Mouse (Mus musculus) hindbrain, embryonic 13.5 days (tissue): ENCODE measurements around the gene Gmds. TPM values are rescaled to one million over a fixed set of nuclear protein-coding genes. Genes with fewer than 3 reads are reported as not detected.

Experiments
- ATAC-seq: fragments of 200-750 bp; cut with Nextera tagmentation; 2 replicates; pipeline ENCODE4 v1.8.0; 2017; ENCODE audit warnings: moderate TSS enrichment; ENCODE audit not compliant: low FRiP score
- H3K27ac ChIP-seq: fragments of 300-500 bp; sonication (generic); 2 replicates; pipeline ENCODE4 v1.5.1; 2015; ENCODE audit warnings: inconsistent platforms, mild to moderate bottlenecking, moderate library complexity
- H3K27me3 ChIP-seq: fragments of 300-500 bp; sonication (generic); 2 replicates; pipeline ENCODE4 v1.6.1; 2015; ENCODE audit warnings: mild to moderate bottlenecking, inconsistent platforms
- H3K36me3 ChIP-seq: fragments of 300-500 bp; sonication (generic); 2 replicates; pipeline ENCODE4 v1.6.1; 2015; ENCODE audit warnings: mild to moderate bottlenecking, inconsistent platforms
- H3K4me1 ChIP-seq: fragments of 300-500 bp; sonication (generic); replicated peaks from 2 replicates; pipeline ENCODE4 v1.6.1; 2015; ENCODE audit warnings: inconsistent platforms
- H3K4me2 ChIP-seq: fragments of 300-500 bp; sonication (generic); 2 replicates; pipeline ENCODE4 v1.6.1; 2015; ENCODE audit warnings: inconsistent platforms, mild to moderate bottlenecking, moderate library complexity
- H3K4me3 ChIP-seq: fragments of 300-500 bp; sonication (generic); 2 replicates; pipeline ENCODE4 v1.5.1; 2015; ENCODE audit warnings: mild to moderate bottlenecking, inconsistent platforms
- H3K9ac ChIP-seq: fragments of 300-500 bp; sonication (generic); 2 replicates; pipeline ENCODE4 v1.6.1; 2015; ENCODE audit warnings: mild to moderate bottlenecking, inconsistent platforms
- H3K9me3 ChIP-seq: fragments of 300-500 bp; sonication (generic); 2 replicates; pipeline ENCODE4 v1.6.1; 2016; ENCODE audit warnings: inconsistent platforms
- WGBS: fragments of 180-500 bp; shearing (Covaris S2); methylation state at CpG from one replicate; pipeline ENCODE4 v1.1.7; 2015; 5-methylcytosine and 5-hydroxymethylcytosine counted together
- polyA plus RNA-seq: library from polyadenylated mRNA; unstranded; fragments of >200 nt; fragmentation: Nextera tagmentation; extraction: Ambion mirVana; gene quantifications from 2 replicates; pipeline ENCODE4 v1.2.1, GENCODE M21; 2015

Gmds gene
- polyA plus RNA-seq, 1 experiment from 2014 or later: 34.3 TPM

DNA sequence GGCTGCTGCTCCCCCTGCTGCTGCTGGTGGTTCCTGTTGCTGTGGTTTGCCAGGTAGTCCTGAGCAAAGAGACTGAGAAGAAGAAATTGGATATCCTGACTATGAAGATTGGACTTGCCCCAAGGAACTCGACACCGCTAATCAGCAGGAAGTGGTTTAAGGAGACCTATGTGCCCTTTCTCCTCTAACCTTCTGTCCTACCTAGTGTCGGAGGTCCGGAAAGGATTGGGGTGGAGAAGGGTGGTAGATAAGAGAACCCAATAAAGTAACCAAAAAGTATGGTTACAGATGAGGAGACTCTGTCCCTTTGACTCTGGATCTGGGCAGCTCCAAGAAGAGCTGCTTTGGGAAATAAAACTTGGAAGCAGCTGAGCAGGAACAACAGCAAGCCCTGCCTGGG, 86.3 kb downstream of the Gmds start:
- ATAC-seq: no peak
- Histone ChIP-seq H3K27me3 (no peaks in the 10 kb centered on the region), H3K4me2 (no peak overlapping the region), H3K9me3 (no peaks in the 10 kb centered on the region), H3K9ac (no peak overlapping the region), H3K27ac (no peak overlapping the region), H3K4me1 (no peaks in the 10 kb centered on the region), H3K36me3 (no peaks in the 10 kb centered on the region), H3K4me3 (no peak overlapping the region)
- 86% methylated on average over 4 of the region's 4 CpGs for WGBS

DNA sequence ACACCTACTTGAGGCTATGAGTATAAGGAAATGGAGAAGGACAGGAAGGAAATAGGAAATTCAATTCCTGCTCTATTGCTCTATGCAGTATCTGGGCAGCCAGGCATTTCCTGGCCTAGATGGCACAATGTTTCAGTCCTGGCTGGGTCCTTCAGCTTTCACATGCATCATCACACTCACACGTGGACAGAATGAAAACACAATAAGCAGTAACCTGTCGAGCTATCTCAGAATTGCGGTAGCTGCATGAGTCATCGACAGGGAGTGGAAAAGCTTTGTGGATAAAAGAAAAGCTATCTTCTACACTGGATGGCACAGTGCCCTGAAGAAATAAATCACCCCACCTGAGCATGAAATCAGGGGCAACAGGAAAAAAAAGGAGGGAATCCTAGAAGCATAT, 96.3 kb downstream of the Gmds start:
- Histone ChIP-seq H3K27ac (no peak overlapping the region), H3K36me3 (no peaks in the 10 kb centered on the region), H3K9me3 (no peaks in the 10 kb centered on the region), H3K9ac (no peak overlapping the region), H3K4me3 (no peak overlapping the region), H3K4me2 (no peak overlapping the region), H3K4me1 (no peaks in the 10 kb centered on the region), H3K27me3 (no peaks in the 10 kb centered on the region)
- 67% methylated on average over 4 of the region's 4 CpGs for WGBS
- ATAC-seq: no peak

DNA sequence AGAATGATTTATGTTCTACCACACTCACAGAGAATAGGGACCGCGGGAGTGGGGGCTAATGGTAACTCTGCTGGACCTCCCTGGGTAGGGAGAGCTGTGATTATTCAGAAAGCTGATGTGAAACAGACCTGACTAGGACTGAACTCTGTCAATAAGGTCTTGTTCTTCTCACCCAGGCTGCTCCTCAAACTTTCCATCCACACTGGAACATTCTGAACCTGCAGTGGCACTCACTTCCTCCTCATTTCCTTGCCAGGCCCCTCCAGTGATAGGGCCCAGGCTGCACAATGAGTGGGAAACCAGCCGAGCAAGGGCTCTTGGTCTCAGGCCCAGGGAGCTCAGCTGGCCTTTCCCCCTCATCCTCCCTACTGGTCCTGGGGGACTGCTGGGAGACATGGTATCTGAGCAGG, 102.3 kb downstream of the Gmds start:
- no peak for ATAC-seq
- WGBS: 61% methylated on average over 3 of the region's 3 CpGs

DNA sequence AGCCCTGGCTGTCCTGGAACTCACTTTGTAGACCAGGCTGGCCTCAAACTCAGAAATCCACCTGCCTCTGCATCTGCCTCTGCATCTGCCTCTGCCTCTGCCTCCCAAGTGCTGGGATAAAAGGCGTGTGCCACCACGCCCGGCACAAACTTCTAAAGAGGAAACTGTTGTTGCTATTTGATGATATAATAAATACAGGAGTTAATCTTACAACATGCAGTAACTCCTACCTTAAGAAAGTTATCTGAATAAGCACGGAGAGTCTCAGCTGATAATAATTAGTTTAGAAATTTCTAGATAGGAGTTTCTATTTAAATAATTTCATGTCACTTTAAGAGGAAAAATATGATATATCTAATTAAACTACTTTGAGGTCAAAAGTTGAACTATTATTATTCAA, 103.5 kb downstream of the Gmds start:
- WGBS: 95% methylated on average over 4 of the region's 4 CpGs
- no peak overlapping the region for H3K4me3 ChIP-seq
- no peaks in the 10 kb centered on the region for H3K27me3 ChIP-seq
- no peak overlapping the region for H3K9ac ChIP-seq
- H3K4me2 ChIP-seq: no peak overlapping the region
- no peak overlapping the region for H3K27ac ChIP-seq
- no peaks in the 10 kb centered on the region for H3K4me1 ChIP-seq
- no peaks in the 10 kb centered on the region for H3K36me3 ChIP-seq
- H3K9me3 ChIP-seq: no peaks in the 10 kb centered on the region
- ATAC-seq: no peak

More for the DNA sequence above, 102.3 kb downstream of the Gmds start:
- H3K27me3 ChIP-seq: no peaks in the 10 kb centered on the region
- H3K9me3 ChIP-seq: no peaks in the 10 kb centered on the region
- H3K4me1 ChIP-seq: no peaks in the 10 kb centered on the region
- H3K4me3 ChIP-seq: no peak overlapping the region
- no peaks in the 10 kb centered on the region for H3K36me3 ChIP-seq
- H3K4me2 ChIP-seq: no peak overlapping the region
- H3K27ac ChIP-seq: no peak overlapping the region
- H3K9ac ChIP-seq: no peak overlapping the region

DNA sequence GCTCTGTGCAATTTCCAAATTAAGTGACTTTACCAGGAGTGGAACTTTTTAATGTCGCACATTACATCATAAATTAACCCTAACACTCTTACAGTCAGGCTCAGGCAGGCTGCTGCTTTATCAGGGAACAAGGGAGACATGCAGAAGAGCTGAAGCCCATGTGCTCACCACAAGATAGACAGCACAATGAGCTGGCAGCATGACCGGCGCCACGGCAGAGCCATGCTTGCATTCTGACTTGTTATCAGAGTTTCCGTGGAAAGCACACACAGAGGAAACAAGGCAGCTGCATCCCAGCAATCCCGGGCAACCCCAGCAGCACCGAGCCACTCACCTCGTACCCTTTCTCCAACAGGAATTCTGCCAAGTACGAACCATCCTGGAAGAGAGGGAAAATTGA, 104.5 kb downstream of the Gmds start:
- ATAC-seq: no peak
- H3K4me3 ChIP-seq: no peak overlapping the region
- H3K9ac ChIP-seq: no peak overlapping the region
- H3K27me3 ChIP-seq: no peaks in the 10 kb centered on the region
- no peak overlapping the region for H3K4me2 ChIP-seq
- WGBS: 80% methylated on average over 9 of the region's 9 CpGs
- no peaks in the 10 kb centered on the region for H3K36me3 ChIP-seq
- no peaks in the 10 kb centered on the region for H3K4me1 ChIP-seq
- no peaks in the 10 kb centered on the region for H3K9me3 ChIP-seq
- H3K27ac ChIP-seq: no peak overlapping the region

DNA sequence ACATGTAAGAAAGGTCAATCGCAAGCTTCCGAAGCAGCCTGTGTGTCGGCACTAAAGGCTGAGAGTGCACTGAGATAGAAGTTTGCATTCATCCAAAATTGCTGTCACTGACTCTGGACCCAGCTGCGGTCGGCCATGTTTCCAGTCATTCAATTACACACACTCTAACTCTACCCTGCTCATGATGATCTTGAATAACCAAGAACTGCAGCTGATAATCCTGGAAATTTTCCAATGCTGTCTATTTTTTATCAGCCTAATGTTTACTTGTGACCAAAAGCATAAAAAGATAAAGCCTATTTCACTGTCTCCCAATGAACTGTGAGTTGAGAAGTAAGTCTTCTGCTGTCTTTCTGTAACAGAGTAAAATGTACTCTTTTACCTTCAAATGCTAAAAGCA, 106.1 kb downstream of the Gmds start:
- Histone ChIP-seq H3K4me3 (no peak overlapping the region), H3K27me3 (no peaks in the 10 kb centered on the region), H3K9ac (no peak overlapping the region), H3K4me2 (no peak overlapping the region), H3K27ac (no peak overlapping the region), H3K4me1 (no peaks in the 10 kb centered on the region), H3K36me3 (no peaks in the 10 kb centered on the region), H3K9me3 (no peaks in the 10 kb centered on the region)
- ATAC-seq: no peak
- whole genome bisulfite sequencing: 82% methylated on average over 5 of the region's 5 CpGs

DNA sequence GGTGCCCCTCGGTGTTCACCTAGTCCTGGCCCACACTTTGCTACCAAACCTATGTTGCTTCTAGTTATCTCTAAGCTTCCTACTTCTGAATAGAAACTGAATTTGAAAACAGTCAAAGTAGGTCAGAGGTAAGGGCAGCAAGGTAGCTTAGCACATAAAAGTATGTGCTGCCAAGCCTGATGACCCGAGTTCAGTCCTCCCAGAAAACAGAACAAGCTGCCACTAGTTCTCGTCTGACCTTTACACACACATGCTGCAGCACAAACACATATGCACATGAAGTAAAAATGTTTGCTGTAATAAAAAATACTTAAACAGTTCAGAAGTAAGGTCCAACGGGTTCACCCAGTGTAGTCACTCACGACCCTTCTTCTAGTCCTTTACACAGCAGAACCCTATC, 106.6 kb downstream of the Gmds start:
- Histone ChIP-seq H3K4me1 (no peaks in the 10 kb centered on the region), H3K9ac (no peak overlapping the region), H3K27me3 (no peaks in the 10 kb centered on the region), H3K4me3 (no peak overlapping the region), H3K4me2 (no peak overlapping the region), H3K9me3 (no peaks in the 10 kb centered on the region), H3K27ac (no peak overlapping the region), H3K36me3 (no peaks in the 10 kb centered on the region)
- no peak for ATAC-seq
- 92% methylated on average over 5 of the region's 5 CpGs for WGBS

DNA sequence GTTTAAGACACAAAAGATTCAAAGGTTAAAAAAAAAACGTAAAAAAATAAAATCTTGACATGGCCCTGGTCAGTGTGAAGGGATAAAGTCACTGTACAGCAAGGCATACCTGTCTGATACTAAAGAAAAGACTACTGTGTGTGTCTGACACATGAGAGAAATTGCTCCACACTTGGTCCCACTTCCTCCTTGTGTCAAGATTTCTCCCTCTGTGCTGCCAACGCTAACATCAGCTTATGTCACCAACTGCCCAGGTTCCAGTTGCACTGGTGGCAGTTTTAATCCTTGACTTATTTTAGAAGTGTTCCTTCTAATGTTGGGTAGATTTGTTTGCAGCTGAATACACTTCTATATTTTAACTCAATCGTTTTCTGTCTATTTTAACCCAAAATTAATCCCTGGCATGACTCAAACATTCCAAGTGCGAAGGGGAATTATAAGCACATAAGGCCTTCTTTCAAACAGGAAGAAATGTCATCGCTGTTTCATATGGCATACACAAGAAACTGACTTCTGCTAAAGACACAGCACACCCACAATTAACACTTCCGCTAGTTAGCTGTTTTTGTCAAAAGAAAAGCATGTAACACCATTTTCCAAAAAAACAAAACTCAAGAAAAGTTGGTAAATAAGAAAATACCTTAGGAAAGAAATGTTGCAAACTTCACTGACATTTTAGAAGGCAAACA, 110.5 kb downstream of the Gmds start:
- Histone ChIP-seq H3K4me2 (no peak overlapping the region), H3K27me3 (no peaks in the 10 kb centered on the region), H3K4me3 (no peak overlapping the region), H3K4me1 (no peaks in the 10 kb centered on the region), H3K9me3 (no peaks in the 10 kb centered on the region), H3K9ac (no peak overlapping the region), H3K36me3 (no peaks in the 10 kb centered on the region), H3K27ac (no peak overlapping the region)
- ATAC-seq: no peak
- WGBS: 85% methylated on average over 6 of the region's 6 CpGs

DNA sequence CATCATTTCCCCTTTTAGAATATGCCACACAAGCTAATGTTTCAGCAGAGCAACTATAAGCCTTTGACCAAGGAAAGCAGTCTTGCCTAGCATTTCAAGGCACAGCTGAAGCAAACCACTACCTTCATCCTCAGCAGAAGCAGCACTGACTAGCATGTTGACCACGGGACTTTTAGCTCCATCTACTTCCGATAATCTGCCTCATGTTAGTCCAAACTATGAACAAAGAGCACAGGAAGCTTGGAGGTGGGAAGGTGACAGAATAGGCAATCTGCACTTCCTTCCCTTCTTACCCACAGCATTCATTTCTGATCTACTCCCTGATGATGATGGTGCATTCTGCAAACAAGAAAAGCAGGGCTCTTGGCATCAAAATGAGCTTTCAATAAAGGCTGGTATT, 120.9 kb downstream of the Gmds start:
- ATAC-seq: no peak
- H3K36me3 ChIP-seq: no peaks in the 10 kb centered on the region
- no peaks in the 10 kb centered on the region for H3K27me3 ChIP-seq
- H3K4me3 ChIP-seq: no peak overlapping the region
- H3K9me3 ChIP-seq: no peaks in the 10 kb centered on the region
- no peak overlapping the region for H3K9ac ChIP-seq
- WGBS: 83% methylated on average over 2 of the region's 2 CpGs
- H3K4me1 ChIP-seq: no peaks in the 10 kb centered on the region
- no peak overlapping the region for H3K4me2 ChIP-seq
- H3K27ac ChIP-seq: no peak overlapping the region

DNA sequence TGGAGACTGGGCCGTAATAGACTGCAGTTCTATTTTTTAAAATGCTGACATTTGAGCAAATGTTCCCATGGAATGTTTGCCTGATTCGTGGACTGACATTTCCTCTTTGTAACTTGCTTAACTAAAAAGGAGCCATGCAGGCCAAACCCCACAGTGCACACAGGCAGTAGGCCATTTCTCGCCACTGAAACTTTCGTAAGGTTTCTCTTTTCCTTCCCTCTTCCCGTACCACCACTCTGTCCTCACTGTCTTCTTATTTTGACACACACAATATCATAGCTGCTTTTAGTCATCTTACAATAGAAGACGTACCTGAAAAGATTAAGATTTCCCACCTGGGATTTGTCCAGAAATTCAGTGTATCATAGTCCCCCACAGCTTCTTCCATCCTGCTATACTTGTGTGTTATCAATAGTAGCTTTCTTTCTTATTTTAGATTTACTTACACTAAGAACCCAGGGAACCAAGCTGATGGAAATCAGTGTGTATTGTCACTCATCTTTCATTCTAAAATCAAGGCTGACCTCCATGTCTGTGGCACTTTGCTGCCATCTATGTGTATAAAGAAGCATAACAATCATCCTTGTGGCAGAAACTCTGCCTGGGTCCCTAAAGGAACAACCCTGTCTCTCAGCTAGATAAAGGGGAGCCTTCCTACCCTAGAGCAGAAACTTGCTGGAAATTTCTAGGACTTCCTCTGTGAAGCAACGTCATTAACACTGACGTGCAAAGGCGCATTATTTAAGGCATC, 124.7 kb downstream of the Gmds start:
- no peak overlapping the region for H3K4me3 ChIP-seq
- 60% methylated on average over 9 of the region's 9 CpGs for WGBS
- no peak overlapping the region for H3K9ac ChIP-seq
- no peak overlapping the region for H3K4me2 ChIP-seq
- H3K27me3 ChIP-seq: no peaks in the 10 kb centered on the region
- no peak overlapping the region for H3K27ac ChIP-seq
- ATAC-seq: peak; percentile 49; the same call in 1 of the 2 replicates
- no peaks in the 10 kb centered on the region for H3K36me3 ChIP-seq
- no peaks in the 10 kb centered on the region for H3K9me3 ChIP-seq
- H3K4me1 ChIP-seq: no peaks in the 10 kb centered on the region

DNA sequence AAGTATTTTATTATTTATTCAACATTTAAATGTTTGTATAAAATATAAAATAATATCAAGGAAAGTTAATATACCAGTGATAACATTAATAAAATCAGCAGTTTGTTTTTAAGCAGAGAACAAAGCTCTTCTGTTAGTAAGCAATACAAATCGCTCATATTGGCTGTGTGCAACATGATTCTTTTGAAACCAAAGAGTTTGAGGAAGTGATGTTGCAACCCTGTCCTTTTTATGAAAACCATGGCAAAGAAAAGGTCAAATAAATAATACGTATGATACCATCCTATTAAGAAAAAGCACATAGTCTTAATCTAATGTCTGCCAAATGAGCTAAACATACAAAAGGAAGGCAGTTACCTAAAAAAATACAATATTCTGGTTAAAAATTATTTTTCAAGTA, 126.4 kb downstream of the Gmds start:
- Histone ChIP-seq H3K9ac (no peak overlapping the region), H3K27ac (no peak overlapping the region), H3K4me1 (no peaks in the 10 kb centered on the region), H3K4me2 (no peak overlapping the region), H3K9me3 (no peaks in the 10 kb centered on the region), H3K27me3 (no peaks in the 10 kb centered on the region), H3K4me3 (no peak overlapping the region), H3K36me3 (no peaks in the 10 kb centered on the region)
- ATAC-seq: no peak
- 83% methylated on average over 2 of the region's 2 CpGs for WGBS

DNA sequence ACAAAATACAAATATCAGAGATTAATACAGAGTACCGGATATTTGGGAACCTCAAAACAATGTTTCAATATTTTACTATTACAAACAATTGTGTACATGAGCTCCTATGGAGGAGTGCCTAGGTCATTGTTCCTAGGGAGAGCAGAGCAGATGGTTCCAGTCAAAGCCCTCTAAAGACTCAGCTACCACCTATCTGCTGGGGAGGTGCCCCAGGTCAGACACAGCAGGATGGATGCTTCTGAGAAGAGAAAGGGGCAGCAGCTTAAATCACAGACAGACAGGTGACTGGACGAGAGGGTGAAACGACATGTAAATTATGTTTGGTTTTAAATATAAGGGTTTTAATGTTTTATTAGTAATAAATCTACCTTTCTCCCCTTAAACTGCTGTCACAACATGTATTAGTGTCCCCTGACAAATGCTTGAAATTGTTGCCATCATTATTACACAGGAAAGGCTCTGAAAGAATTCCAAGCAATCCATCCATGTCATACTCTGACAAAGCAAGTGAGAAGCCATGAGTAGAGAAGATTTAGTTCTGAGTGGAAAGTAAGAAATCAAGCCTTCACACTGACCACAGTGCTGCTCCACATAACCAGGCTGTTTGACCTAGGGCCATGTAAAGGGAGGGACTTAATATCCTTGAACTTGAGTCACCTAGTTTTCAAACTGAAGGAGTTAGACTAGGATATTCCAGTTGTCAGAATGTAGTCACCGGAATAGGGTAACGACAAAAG, 131.2 kb downstream of the Gmds start:
- H3K9me3 ChIP-seq: no peaks in the 10 kb centered on the region
- H3K9ac ChIP-seq: no peak overlapping the region
- H3K4me2 ChIP-seq: no peak overlapping the region
- no peaks in the 10 kb centered on the region for H3K27me3 ChIP-seq
- H3K36me3 ChIP-seq: no peaks in the 10 kb centered on the region
- H3K4me3 ChIP-seq: no peak overlapping the region
- ATAC-seq: no peak
- no peak overlapping the region for H3K27ac ChIP-seq
- WGBS: 76% methylated on average over 5 of the region's 5 CpGs
- H3K4me1 ChIP-seq: no peaks in the 10 kb centered on the region
